Mouse (Mus musculus): ENCODE measurements at regions not wholly inside any gene's neighbourhood (a gene's known extent, or its start where the extent isn't known, plus 50 kb on each side); places are given as distances from the start of the nearest gene placed in this dataset.
"Not testable (repeated sequence)": the region's sequence is repeated elsewhere in the genome, so short reads cannot be mapped to it uniquely, and the experiment has no call there.

- TF ChIP-seq CTCF (conservative IDR thresholded peaks at IDR 0.05; ENCODE audit: insufficient read depth, insufficient read length, low read depth, low read length); POLR2A (IDR thresholded peaks at IDR 0.05; ENCODE audit: low read depth, low read length): not testable (repeated sequence)
Observed at GRCm38 (mm10) chr6:31804468-31804867, 240.7 kb upstream of the Podxl start.

All from kidney, adult 2 months (tissue).